Mouse (Mus musculus) heart, adult 8-10 months (tissue): ENCODE measurements at regions not wholly inside any gene's neighbourhood (a gene's known extent, or its start where the extent isn't known, plus 50 kb on each side); places are given as distances from the start of the nearest gene placed in this dataset.

Experiments
- DNase-seq: peaks from one replicate; pipeline ENCODE4 v3.0.0; 2022; ENCODE audit warnings: low spot score

DNA sequence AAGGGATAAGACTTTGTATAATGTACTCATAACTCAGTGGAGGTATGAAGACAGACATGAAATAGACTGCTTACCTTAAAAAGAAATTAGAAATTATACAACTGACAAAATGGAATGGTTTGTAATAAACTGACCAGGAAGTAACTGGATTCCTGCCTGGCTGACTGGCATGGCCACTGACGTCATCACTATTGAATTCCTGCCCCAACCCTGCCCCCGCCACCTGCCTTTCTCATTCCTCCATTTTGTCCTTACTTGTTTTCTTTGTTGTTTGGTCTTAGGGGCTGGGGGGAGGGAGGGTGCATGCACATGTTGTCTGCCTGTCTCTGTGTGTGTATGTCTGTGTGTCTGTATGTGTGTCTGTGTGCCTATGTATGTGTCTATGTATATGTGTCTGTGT, 283.2 kb upstream of the Tbx3 start:
- DNase-seq: no peak

- DNase-seq: no peak
Observed at GRCm38 (mm10) chr5:119388841-119389240, 281.6 kb upstream of the Tbx3 start.

DNA sequence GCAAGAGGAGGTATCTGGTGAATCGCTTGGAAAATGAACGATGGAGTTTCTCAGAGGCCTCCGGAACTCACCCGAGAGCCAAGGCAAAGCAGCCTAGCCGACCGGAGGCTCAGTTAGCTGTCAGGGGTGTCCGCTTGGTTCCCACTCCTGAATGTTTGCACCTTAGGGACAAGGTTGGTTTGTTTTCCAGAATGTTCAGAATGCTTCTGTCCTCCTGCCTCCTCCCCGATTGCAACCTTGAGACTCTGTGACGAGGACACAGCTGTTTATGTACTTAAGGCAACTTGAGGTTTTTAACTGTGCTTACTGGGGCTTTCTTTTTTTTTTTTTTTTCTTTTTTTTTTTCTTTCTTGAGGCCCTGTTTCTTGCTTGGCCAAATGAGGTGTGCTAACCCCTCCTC, 281.1 kb upstream of the Tbx3 start:
- DNase-seq: no peak

DNA sequence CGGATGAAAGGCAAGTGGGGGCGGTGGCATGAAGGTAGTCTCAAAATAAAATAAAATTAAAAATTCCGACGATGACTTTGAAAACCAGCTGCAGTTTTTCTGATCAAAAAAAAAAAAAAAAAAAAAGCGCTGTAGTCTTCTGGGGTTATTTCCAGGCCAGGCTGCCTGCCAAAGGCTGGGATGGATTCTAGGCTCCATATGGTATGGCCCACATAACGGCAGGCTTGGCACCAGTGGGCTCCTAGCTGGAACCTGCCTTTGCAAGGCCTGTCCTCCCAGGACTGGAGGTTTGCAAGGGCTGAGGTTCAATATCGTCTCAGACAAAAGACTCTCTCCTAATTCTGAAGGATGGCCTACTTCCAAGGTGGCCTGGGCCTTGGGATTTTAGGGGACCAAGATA, 280.6 kb upstream of the Tbx3 start:
- DNase-seq: no peak

- DNase-seq: no peak
Observed at GRCm38 (mm10) chr5:119398475-119398874, 272.0 kb upstream of the Tbx3 start.

DNA sequence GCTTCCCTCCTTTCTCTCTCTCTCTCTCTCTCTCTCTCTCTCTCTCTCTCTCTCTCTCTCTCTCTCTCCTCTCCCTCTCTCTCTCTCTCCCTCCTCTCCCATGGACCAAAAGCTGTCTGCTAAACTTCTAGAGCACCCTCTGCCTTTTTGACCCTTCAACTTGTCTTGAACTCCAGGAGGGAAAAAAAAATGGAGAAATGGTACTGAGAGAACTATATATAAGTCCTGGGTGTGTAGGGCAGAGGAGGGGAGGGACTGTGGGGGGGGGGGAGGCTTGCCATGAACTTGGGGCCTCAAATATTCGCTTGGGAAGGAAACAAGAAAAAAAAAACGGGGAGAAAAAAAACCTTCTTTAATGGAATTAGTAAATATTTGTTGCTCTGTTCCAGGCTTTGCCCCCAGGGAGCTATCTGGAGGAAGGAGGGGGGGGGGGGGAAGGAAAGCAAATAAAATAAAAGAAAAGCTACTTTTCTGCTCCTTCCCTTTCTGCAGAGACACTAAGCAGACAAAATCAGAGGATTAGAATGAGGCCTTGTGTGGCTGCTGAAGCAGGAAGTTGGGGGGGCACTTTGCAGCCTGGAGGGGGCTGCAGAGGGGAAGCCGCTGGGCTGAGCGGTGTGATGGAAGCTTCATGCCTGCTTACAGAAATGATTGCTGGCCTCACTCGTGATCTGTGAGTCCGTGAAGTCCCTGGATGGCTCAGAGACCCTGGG, 270.1 kb upstream of the Tbx3 start:
- no peak for DNase-seq

- DNase-seq: no peak
Observed at GRCm38 (mm10) chr5:119401915-119402314, 268.6 kb upstream of the Tbx3 start.

- no peak for DNase-seq
Observed at GRCm38 (mm10) chr5:119402651-119403050, 267.8 kb upstream of the Tbx3 start.

GRCm38 (mm10) chr5:119410966-119411365, 259.5 kb upstream of the Tbx3 start:
- DNase-seq: no peak

GRCm38 (mm10) chr5:119415835-119416234, 254.6 kb upstream of the Tbx3 start:
- no peak for DNase-seq

DNA sequence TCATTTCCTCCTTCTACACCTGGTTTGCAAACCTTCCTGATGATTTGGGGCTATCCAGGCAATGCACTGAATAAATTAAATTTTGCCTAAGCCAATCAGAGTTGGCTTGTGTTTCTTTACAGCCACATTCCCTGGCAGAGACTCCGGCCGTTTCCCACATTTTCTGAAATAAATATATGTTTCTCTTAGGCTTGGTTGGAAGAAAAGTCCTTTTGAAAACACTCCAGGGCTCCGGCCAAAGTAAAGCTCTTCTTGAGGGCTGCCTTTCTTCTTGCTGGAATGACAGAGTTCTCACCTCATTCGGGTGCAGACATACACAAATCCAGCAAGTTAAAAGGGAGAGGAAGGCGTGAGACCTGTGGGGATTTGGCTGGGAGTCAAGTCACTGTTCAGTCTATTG, 252.0 kb upstream of the Tbx3 start:
- DNase-seq: no peak

- DNase-seq: peak; percentile 28
Observed at GRCm38 (mm10) chr5:119427511-119428019, 242.9 kb upstream of the Tbx3 start.

DNA sequence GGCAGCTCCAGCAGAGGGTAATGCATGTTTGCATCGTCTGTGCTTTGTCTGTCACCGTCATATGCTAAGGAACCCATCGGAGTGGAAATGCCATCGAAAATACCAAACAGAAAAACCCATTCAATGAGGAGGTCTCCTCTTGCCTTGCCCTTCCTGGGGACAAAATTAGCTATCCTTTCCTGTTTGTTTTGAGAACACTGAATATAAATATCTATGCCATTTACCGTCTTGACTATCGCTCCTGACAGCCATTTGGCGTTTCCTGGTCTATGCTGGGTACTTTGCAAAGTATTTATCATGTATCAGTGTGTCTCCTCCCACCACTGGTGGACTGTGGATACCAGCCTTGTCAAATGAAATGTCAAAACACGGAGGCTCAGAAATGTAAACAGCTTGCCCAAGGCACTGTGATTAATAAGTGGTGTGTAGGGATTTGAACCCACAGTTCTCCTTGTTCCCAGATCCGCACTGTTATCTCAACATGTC, 239.2 kb upstream of the Tbx3 start:
- no peak for DNase-seq

- no peak for DNase-seq
Observed at GRCm38 (mm10) chr5:119434572-119434971, 235.9 kb upstream of the Tbx3 start.

- no peak for DNase-seq
Observed at GRCm38 (mm10) chr5:119448494-119448893, 222.0 kb upstream of the Tbx3 start.

DNA sequence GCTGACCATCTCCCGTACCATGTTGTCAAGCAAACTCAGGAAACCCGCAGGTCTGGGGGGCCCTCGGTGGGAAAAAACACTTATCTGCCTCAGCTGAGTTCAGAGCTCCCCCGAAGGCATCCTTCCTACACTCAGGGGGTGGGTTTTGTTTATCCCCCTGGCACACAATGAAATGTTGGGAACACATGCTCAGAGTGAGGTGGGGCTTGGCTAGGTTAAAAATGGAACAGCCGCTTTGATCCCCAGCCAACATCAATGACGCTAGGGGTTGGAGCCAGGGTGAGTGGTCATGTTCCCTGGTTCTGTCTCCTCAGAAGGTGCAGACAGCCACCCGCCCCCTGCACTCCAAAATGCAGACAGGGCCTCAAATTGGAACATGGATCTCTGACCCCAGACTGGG, 221.3 kb upstream of the Tbx3 start:
- DNase-seq: peak; percentile 19

GRCm38 (mm10) chr5:119459751-119460150, 210.7 kb upstream of the Tbx3 start:
- no peak for DNase-seq

DNA sequence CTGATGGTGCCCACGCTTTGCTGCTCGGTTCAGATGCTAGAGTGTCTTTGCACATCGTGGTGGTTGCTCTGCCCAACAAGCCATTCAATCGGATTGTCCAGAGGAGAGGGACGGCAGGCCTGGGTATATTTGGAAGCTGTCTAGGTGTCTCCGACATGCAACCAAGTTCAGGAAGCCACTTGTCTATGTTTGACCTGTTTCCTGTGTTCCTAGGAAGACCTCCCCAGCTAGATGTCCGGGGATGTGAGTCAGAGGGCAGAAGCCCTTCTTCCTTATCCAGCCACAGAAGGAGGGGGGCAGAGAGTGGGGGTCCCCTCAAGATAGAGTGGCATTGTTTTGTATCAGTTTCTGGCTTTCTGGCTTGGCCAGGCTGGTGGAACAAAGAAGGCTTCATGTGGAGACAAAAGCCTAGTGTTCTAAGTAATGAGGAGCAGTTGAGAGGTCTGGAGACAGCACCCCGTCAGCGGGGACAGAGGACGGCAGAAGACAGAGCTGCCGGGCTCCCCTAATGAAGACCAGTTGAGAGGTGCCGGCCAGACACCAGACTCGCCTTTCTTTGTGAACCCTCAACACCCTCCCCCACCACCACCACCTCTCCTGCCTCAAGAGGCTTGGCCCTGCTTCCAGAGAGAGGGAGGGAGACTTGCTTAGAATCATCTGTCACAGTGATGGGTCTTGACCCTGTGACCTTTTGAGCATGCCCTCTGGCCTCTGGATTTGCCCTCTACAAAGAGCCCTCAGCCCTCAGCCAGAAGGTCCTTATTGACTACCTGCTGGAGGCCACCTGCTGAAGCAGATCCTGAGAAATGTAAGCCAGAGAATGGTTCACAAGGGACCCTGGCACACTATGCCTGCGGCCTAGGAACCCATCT, 207.6 kb upstream of the Tbx3 start:
- no peak for DNase-seq

DNA sequence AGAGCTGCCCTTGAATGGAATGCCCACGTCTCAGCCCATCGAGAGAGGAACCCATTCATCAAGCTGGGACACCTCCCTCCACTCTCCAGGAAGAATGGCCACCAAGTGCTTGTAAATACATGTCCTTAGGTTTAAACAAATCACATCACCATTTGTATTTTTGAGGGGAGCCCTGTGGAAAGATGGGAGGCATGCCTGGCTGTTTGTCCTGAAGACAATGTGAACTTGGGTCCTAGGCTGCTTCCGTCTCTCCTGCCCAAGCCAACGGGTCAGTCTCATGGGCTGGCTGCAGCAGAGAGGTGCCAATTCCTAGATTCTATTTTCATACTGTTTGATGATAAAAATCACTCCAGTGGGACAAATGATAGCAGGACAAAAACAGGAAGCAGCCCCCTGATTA, 205.9 kb upstream of the Tbx3 start:
- no peak for DNase-seq

- DNase-seq: no peak
Observed at GRCm38 (mm10) chr5:119467346-119468085, 203.0 kb upstream of the Tbx3 start.

DNA sequence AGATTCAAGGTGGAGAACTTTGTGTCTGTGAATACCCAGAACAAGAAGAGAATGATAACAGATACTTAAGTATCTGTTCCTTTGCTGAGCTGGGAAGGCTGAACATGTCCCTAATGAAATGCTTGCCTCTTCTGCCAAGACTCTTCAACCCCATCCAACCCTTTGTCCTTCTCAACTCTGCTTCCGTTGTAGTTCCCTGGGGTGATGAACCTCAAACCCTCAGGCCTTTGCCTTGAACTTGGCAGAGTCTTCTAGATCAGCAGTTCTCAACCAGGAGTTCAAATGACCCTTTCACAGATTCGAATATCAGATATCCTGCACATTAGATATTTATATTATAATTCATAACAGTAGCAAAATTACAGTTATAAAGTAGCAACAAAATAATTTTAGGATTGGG, 192.5 kb upstream of the Tbx3 start:
- peak; percentile 17 for DNase-seq

GRCm38 (mm10) chr5:119478331-119478730, 192.1 kb upstream of the Tbx3 start:
- no peak for DNase-seq
